Comparison of ENCODE assay signal across 8 mouse cellular contexts in genomic region chrX:20798797-20799147, GRCm38 (mm10). TPM values are rescaled to one million over a fixed set of nuclear protein-coding genes. Genes with fewer than 3 reads are reported as not detected.
A peak's percentile ranks its signal among the peaks of the same experiment; 100 is the strongest.
DNase-seq lines count a peak whose midpoint lies in the region; ATAC-seq and TF ChIP-seq lines count a peak whose summit lies in the region.

No protein-coding gene starts in this region.

- DNase-seq in liver, adult 2 months (ENCODE audit: extremely low read depth, low read depth, low spot score): no peak
- no peak for DNase-seq in liver
- DNase-seq in midbrain, postnatal 0 days (ENCODE audit: low spot score): no peak
- no peak for DNase-seq in spleen, postnatal 4 days (ENCODE audit: low spot score in 2 of 2)
- no peak for DNase-seq in urinary bladder, postnatal 10 days (ENCODE audit: low spot score)
- DNase-seq in cerebellum, postnatal 10 days: no peak

- H3K36me3 ChIP-seq in liver, adult 2 months (ENCODE audit: control insufficient read depth, insufficient read depth, low read length): no peaks in the 10 kb centered on the region
- no peaks in the 10 kb centered on the region for H3K36me3 ChIP-seq in embryonic facial prominence, embryonic 15.5 days
- no peaks in the 10 kb centered on the region for H3K36me3 ChIP-seq in midbrain, postnatal 0 days (ENCODE audit: insufficient read depth, low read length)

- TF ChIP-seq CTCF in liver, adult 2 months (IDR thresholded peaks at IDR 0.05; ENCODE audit: low read depth, low read length): no peak
- no peak for TF ChIP-seq CTCF in midbrain, postnatal 0 days (IDR thresholded peaks at IDR 0.05)

- no peak overlapping the region for H3K9ac ChIP-seq in liver, adult 2 months (ENCODE audit: low read depth, low read length)
- H3K9ac ChIP-seq in embryonic facial prominence, embryonic 15.5 days: 0 out of 2 replicates have a peak overlapping the region, but pooled peaks have one; percentile 12
- peak overlapping the region; percentile 54 for H3K9ac ChIP-seq in midbrain, postnatal 0 days (replicated peaks; ENCODE audit: low read length, poor library complexity, severe bottlenecking)

- no peaks in the 10 kb centered on the region for H3K4me1 ChIP-seq in liver, adult 2 months (ENCODE audit: control insufficient read depth, insufficient read depth, low read length)
- no peaks in the 10 kb centered on the region for H3K4me1 ChIP-seq in embryonic facial prominence, embryonic 15.5 days
- no peaks in the 10 kb centered on the region for H3K4me1 ChIP-seq in midbrain, postnatal 0 days (ENCODE audit: insufficient read depth, low read length)

- TF ChIP-seq POLR2A in liver, adult 2 months (IDR thresholded peaks at IDR 0.05; ENCODE audit: extremely low read depth, insufficient read depth, low read length): no peak

- peak overlapping the region; percentile 47 for H3K4me2 ChIP-seq in embryonic facial prominence, embryonic 15.5 days (replicated peaks)
- peak overlapping the region; percentile 49 for H3K4me2 ChIP-seq in midbrain, postnatal 0 days (ENCODE audit: low read depth, low read length, poor library complexity, severe bottlenecking)

- H3K9me3 ChIP-seq in embryonic facial prominence, embryonic 15.5 days (replicated peaks): no peaks in the 10 kb centered on the region
- H3K9me3 ChIP-seq in midbrain, postnatal 0 days (ENCODE audit: low read length): no peaks in the 10 kb centered on the region

- no peaks in the 10 kb centered on the region for H3K27me3 ChIP-seq in liver, adult 2 months (ENCODE audit: control insufficient read depth, insufficient read depth, low read length)
- no peaks in the 10 kb centered on the region for H3K27me3 ChIP-seq in embryonic facial prominence, embryonic 15.5 days
- H3K27me3 ChIP-seq in midbrain, postnatal 0 days (ENCODE audit: insufficient read depth, low read length): no peaks in the 10 kb centered on the region

- ATAC-seq in embryonic facial prominence, embryonic 15.5 days (ENCODE audit: insufficient number of reproducible peaks, low FRiP score, low TSS enrichment, low read depth): no peak
- peak; percentile 12 for ATAC-seq in inflammation-experienced regulatory T-cells, adult 6 months
- peak; percentile 24; the same call in 1 of the 2 replicates for ATAC-seq in midbrain, postnatal 0 days (ENCODE audit: low FRiP score)

- no peak overlapping the region for H3K27ac ChIP-seq in liver, adult 2 months (replicated peaks; ENCODE audit: insufficient read depth, low read depth, low read length)
- peak overlapping the region; percentile 87 for H3K27ac ChIP-seq in embryonic facial prominence, embryonic 15.5 days (replicated peaks)
- H3K27ac ChIP-seq in midbrain, postnatal 0 days (ENCODE audit: low read depth, low read length): peak overlapping the region; percentile 87

- peak overlapping the region; percentile 51 for H3K4me3 ChIP-seq in liver, adult 2 months (ENCODE audit: insufficient read depth, low read depth, low read length)
- peak overlapping the region; percentile 46 for H3K4me3 ChIP-seq in embryonic facial prominence, embryonic 15.5 days (replicated peaks)
- peak overlapping the region; percentile 41 for H3K4me3 ChIP-seq in midbrain, postnatal 0 days (ENCODE audit: low read depth, low read length)

- no peaks in the 10 kb centered on the region for H3K79me2 ChIP-seq in liver, adult 2 months (ENCODE audit: control insufficient read depth, insufficient read depth, low read length)

- WGBS in liver, adult 2 months: 22% methylated on average over 7 of the region's 7 CpGs
- WGBS in embryonic facial prominence, embryonic 15.5 days: 26% methylated on average over 7 of the region's 7 CpGs
- WGBS in midbrain, postnatal 0 days: 25% methylated on average over 7 of the region's 7 CpGs

RNA-seq across cellular contexts. Expression of gene Araf, which starts 1.2 kb away (rescaled TPM):
- total RNA-seq in liver, adult 2 months (2014; rRNA removed): 39.5 and 42.4 TPM in 2 replicates
- polyA plus RNA-seq in liver, adult 2 months (2012; rRNA removed): 97.0 and 139 TPM in 2 replicates
- polyA plus RNA-seq in embryonic facial prominence, embryonic 15.5 days (2015; fragmentation: Nextera tagmentation; extraction: Ambion mirVana): 111 and 122 TPM in 2 replicates
- polyA plus RNA-seq in inflammation-experienced regulatory T-cells, adult 6 months (2017; shearing (Covaris generic)): 100 to 1,000 TPM in 2 of 3 experiments, 10 to 100 TPM in 1; 99.1 to 180 (median 137) TPM
- total RNA-seq in midbrain, postnatal 0 days (2014; rRNA removed): 262 and 315 TPM in 2 replicates
- 424 and 456 TPM in 2 replicates for polyA plus RNA-seq in midbrain, postnatal 0 days (2015; fragmentation: Nextera tagmentation; extraction: Ambion mirVana)
